Mouse (Mus musculus) testis, adult 2 months (tissue): ENCODE measurements around the gene Sox12.
"Not testable (repeated sequence)": the region's sequence is repeated elsewhere in the genome, so short reads cannot be mapped to it uniquely, and the experiment has no call there.

Experiments
- CTCF ChIP-seq: fragments of 200-500 bp; IDR thresholded peaks from 2 replicates; pipeline ENCODE4 v1.5.1; 2012; ENCODE audit warnings: low read depth, mild to moderate bottlenecking, inconsistent platforms, low read length, moderate library complexity; ENCODE audit not compliant: control insufficient read depth, insufficient read depth, insufficient replicate concordance
- POLR2A ChIP-seq: fragments of 200-500 bp; IDR thresholded peaks from 2 replicates; pipeline ENCODE4 v1.6.1; 2012; ENCODE audit warnings: low read depth, mild to moderate bottlenecking, inconsistent platforms, low read length, moderate library complexity; ENCODE audit not compliant: control insufficient read depth

DNA sequence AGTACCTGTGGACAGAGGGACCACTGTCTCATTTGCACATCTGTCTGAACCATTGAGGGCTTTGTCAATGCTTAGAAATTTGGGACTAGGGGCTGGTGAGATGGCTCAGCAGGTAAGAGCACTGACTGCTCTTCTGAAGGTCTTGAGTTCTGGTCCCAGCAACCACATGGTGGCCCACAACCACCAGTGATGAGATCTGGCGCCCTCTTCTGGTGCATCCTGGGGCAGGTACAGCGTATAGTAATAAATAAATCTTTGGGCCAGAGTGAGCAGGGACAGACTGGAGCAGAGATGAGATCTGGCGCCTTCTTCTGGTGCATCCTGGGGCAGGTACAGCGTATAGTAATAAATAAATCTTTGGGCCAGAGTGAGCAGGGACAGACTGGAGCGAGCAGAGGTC is 38.9 kb downstream of the Sox12 start:
- TF ChIP-seq CTCF, result peak; percentile 43; the same call in 1 of the 2 replicates
- TF ChIP-seq POLR2A, result not testable (repeated sequence)
